Mouse (Mus musculus): ENCODE results near the gene Rpusd4. TPM values are rescaled to one million over a fixed set of nuclear protein-coding genes. Genes with fewer than 3 reads are reported as not detected.

The Rpusd4 gene
- polyA plus RNA-seq, 1 experiment from 2014 or later: 26.0 TPM

DNA sequence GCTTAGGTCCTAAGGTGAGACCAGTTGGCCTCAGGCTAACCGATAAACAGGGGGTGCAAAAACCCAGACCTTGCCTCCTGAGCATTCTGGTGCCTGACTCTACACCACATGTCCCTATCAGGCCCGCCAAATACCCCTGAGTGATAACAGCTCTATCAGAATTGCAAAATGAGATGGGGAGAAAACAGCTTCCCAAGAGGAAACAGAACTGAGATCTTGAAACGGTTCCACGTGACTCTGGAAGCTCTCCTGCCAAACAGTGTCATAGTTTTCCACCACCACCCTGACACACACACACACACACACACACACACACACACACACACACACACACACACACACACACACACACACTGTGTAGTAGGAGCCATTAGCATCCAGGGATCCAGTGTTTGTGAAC lies 23.3 kb downstream of the Rpusd4 start:
- H3K9me3 ChIP-seq: no peaks in the 10 kb centered on the region
- ATAC-seq (ENCODE audit: low FRiP score, low read depth): no peak
- H3K4me3 ChIP-seq: no peak overlapping the region
- H3K36me3 ChIP-seq: no peaks in the 10 kb centered on the region
- H3K27me3 ChIP-seq: peaks cover 60% of the 10 kb centered on the region
- no peak overlapping the region for H3K9ac ChIP-seq (replicated peaks)
- no peak overlapping the region for H3K4me2 ChIP-seq (replicated peaks)
- H3K4me1 ChIP-seq: peaks cover 6% of the 10 kb centered on the region
- no peak overlapping the region for H3K27ac ChIP-seq (replicated peaks)
- 72% methylated on average over 4 of the region's 4 CpGs for WGBS

DNA sequence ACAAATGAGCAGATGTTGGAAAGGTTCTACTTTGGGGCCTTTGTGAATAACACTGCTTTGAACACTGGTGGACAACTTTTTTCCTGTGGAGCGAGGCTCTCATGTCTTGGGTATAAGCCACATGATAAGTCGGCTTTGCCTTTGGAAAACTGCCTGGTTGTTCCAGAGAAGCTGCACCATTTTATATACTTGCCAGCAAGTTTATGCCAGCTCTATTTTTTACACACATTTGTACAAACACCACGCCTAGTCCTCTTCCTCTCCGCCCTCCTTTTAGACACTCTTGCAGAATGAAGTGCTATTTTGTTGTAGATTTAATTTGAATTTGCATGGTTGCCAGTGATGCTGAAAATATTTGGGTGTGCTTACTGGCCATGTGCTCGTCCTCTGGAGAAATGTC lies 25.8 kb downstream of the Rpusd4 start:
- H3K27me3 ChIP-seq: peaks cover 35% of the 10 kb centered on the region
- ATAC-seq (ENCODE audit: low FRiP score, low read depth): no peak
- H3K4me3 ChIP-seq: no peak overlapping the region
- H3K9me3 ChIP-seq: peaks cover 3% of the 10 kb centered on the region; the same call in 1 of the 2 replicates
- no peaks in the 10 kb centered on the region for H3K36me3 ChIP-seq
- WGBS: 88% methylated on average over 5 of the region's 5 CpGs
- no peak overlapping the region for H3K9ac ChIP-seq (replicated peaks)
- H3K4me2 ChIP-seq (replicated peaks): no peak overlapping the region
- H3K27ac ChIP-seq (replicated peaks): no peak overlapping the region
- H3K4me1 ChIP-seq: peaks cover 6% of the 10 kb centered on the region

- no peaks in the 10 kb centered on the region for H3K36me3 ChIP-seq
- H3K27me3 ChIP-seq: peaks cover 2% of the 10 kb centered on the region; the same call in 1 of the 2 replicates
- no peaks in the 10 kb centered on the region for H3K4me1 ChIP-seq
- ATAC-seq (ENCODE audit: low FRiP score, low read depth): no peak
- no peak overlapping the region for H3K4me3 ChIP-seq
- no peak overlapping the region for H3K27ac ChIP-seq (replicated peaks)
- no peak overlapping the region for H3K4me2 ChIP-seq (replicated peaks)
- H3K9ac ChIP-seq (replicated peaks): no peak overlapping the region
- peaks cover 3% of the 10 kb centered on the region; the same call in 1 of the 2 replicates for H3K9me3 ChIP-seq
Measured at GRCm38 (mm10) chr9:35297791-35298190, 30.1 kb downstream of the Rpusd4 start.

DNA sequence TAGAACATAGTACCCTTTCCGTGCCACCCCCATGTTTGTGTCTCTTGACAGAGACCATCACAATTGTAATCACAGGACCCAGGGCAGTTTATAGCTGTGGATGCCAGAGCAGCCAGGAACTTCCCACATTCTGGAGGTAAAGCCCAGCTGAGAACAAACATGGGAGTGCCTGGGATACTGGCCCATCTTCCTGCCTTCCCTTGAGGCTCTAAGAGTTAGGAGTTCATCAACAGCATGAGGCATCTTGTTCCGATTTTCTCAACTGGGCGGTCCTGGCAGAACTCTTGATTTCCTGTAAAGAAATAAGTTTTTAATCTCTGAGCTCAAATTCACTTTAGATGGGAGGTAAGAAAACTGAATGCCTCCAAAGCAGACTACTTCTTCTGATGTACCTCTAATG lies 34.5 kb downstream of the Rpusd4 start:
- H3K4me1 ChIP-seq: no peaks in the 10 kb centered on the region
- no peaks in the 10 kb centered on the region for H3K36me3 ChIP-seq
- no peak overlapping the region for H3K9ac ChIP-seq (replicated peaks)
- no peak overlapping the region for H3K27ac ChIP-seq (replicated peaks)
- 88% methylated on average over 3 of the region's 3 CpGs for WGBS
- no peak overlapping the region for H3K4me3 ChIP-seq
- H3K9me3 ChIP-seq: no peaks in the 10 kb centered on the region
- ATAC-seq (ENCODE audit: low FRiP score, low read depth): no peak
- H3K27me3 ChIP-seq: no peaks in the 10 kb centered on the region
- H3K4me2 ChIP-seq (replicated peaks): no peak overlapping the region

- Histone ChIP-seq H3K27ac (replicated peaks) (no peak overlapping the region), H3K36me3 (no peaks in the 10 kb centered on the region), H3K9ac (replicated peaks) (no peak overlapping the region), H3K4me2 (replicated peaks) (no peak overlapping the region), H3K27me3 (no peaks in the 10 kb centered on the region), H3K9me3 (no peaks in the 10 kb centered on the region), H3K4me3 (no peak overlapping the region), H3K4me1 (no peaks in the 10 kb centered on the region)
- 83% methylated on average over 7 of the region's 7 CpGs for WGBS
- ATAC-seq (ENCODE audit: low FRiP score, low read depth): no peak
Measured at GRCm38 (mm10) chr9:35307461-35307860, 39.8 kb downstream of the Rpusd4 start.

- no peak overlapping the region for H3K4me2 ChIP-seq (replicated peaks)
- WGBS: 84% methylated on average over 6 of the region's 6 CpGs
- H3K4me3 ChIP-seq: no peak overlapping the region
- no peak overlapping the region for H3K27ac ChIP-seq (replicated peaks)
- peaks cover 20% of the 10 kb centered on the region for H3K4me1 ChIP-seq
- H3K27me3 ChIP-seq: peaks cover 5% of the 10 kb centered on the region
- no peak overlapping the region for H3K9ac ChIP-seq (replicated peaks)
- no peaks in the 10 kb centered on the region for H3K9me3 ChIP-seq
- no peak for ATAC-seq (ENCODE audit: low FRiP score, low read depth)
- no peaks in the 10 kb centered on the region for H3K36me3 ChIP-seq
Measured at GRCm38 (mm10) chr9:35310377-35310776, 42.7 kb downstream of the Rpusd4 start.

DNA sequence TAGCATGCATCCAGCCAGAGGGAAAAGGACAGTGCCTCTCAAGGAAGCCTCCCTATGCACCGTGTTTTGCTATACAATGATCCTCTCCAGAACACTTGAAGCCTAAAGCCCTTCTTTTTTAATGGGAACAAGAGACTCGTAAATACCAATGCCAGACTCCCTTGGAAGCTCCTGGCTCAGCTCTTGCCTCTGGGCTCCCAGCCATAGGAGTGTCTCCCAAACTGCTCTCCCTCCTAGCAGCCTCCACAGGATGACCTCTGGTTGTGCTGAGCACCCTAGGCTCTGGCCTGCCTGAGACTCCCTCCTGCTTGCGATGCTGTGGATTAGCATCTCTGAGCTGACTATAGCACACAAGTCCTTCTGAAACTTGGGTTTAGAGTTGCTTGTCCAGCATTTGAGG lies 44.9 kb downstream of the Rpusd4 start:
- H3K9ac ChIP-seq (replicated peaks): no peak overlapping the region
- H3K36me3 ChIP-seq: no peaks in the 10 kb centered on the region
- H3K27ac ChIP-seq (replicated peaks): no peak overlapping the region
- H3K9me3 ChIP-seq: no peaks in the 10 kb centered on the region
- H3K4me2 ChIP-seq (replicated peaks): no peak overlapping the region
- H3K4me3 ChIP-seq: no peak overlapping the region
- H3K4me1 ChIP-seq: peaks cover 29% of the 10 kb centered on the region
- peaks cover 20% of the 10 kb centered on the region for H3K27me3 ChIP-seq
- no peak for ATAC-seq (ENCODE audit: low FRiP score, low read depth)
- WGBS: 63% methylated on average over 3 of the region's 3 CpGs

DNA sequence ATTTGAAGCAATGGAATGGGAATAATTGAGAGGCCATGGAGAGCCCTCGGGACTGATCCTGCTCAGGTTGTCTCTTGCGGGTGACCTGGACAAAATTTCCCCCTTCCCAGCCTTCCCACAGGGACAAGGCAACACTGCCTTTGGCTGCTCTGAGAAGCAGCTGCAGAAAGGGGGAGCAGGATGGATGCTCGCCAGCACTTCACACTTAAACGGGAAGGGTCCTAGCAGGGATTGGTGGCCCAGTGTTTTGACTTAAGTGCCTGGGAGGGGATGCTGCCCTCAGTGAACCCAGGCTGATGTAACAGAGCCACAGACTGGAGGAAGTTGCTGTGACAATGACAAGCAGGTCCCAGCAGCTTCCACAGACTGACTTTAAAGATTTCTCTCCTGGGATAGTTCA lies 45.9 kb downstream of the Rpusd4 start:
- 31% methylated on average over 4 of the region's 4 CpGs for WGBS
- no peak overlapping the region for H3K27ac ChIP-seq (replicated peaks)
- no peak overlapping the region for H3K9ac ChIP-seq (replicated peaks)
- no peak overlapping the region for H3K4me3 ChIP-seq
- H3K4me1 ChIP-seq: peaks cover 38% of the 10 kb centered on the region
- no peak for ATAC-seq (ENCODE audit: low FRiP score, low read depth)
- no peak overlapping the region for H3K4me2 ChIP-seq (replicated peaks)
- H3K9me3 ChIP-seq: no peaks in the 10 kb centered on the region
- H3K36me3 ChIP-seq: no peaks in the 10 kb centered on the region
- peaks cover 26% of the 10 kb centered on the region for H3K27me3 ChIP-seq

DNA sequence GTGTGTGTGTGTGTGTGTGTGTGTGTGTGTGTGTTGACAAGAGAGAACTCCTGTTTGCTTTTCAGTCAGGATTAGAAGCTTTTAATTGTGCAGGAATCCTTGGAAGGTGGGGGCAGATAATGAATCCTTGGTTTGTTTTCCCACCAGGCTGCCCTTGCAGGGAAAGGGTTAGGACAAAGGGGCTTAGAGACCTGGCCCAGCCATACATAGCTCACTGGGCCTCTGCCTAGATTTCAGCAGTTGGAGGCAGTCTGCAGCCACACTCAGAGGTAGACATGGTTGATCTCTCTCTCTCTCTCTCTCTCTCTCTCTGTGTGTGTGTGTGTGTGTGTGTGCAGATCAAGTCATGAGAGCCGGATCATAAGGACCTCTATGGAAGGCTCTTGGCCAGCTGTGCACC lies 46.6 kb downstream of the Rpusd4 start:
- no peaks in the 10 kb centered on the region for H3K9me3 ChIP-seq
- no peak overlapping the region for H3K9ac ChIP-seq (replicated peaks)
- no peak overlapping the region for H3K4me3 ChIP-seq
- H3K4me2 ChIP-seq (replicated peaks): no peak overlapping the region
- H3K36me3 ChIP-seq: no peaks in the 10 kb centered on the region
- H3K4me1 ChIP-seq: peaks cover 43% of the 10 kb centered on the region
- 0 out of 2 replicates have a peak, but pooled peaks have one; percentile 55 for ATAC-seq (ENCODE audit: low FRiP score, low read depth)
- H3K27ac ChIP-seq (replicated peaks): no peak overlapping the region
- H3K27me3 ChIP-seq: peaks cover 26% of the 10 kb centered on the region
- 33% methylated on average over 1 of the region's 1 CpGs for WGBS

GRCm38 (mm10) chr9:35316771-35317211 lies 49.1 kb downstream of the Rpusd4 start:
- no peak for ATAC-seq (ENCODE audit: low FRiP score, low read depth)
- peaks cover 43% of the 10 kb centered on the region for H3K4me1 ChIP-seq
- no peak overlapping the region for H3K4me3 ChIP-seq
- H3K4me2 ChIP-seq (replicated peaks): no peak overlapping the region
- H3K27me3 ChIP-seq: peaks cover 46% of the 10 kb centered on the region
- 62% methylated on average over 3 of the region's 3 CpGs for WGBS
- H3K36me3 ChIP-seq: no peaks in the 10 kb centered on the region
- no peak overlapping the region for H3K9ac ChIP-seq (replicated peaks)
- no peaks in the 10 kb centered on the region for H3K9me3 ChIP-seq
- H3K27ac ChIP-seq (replicated peaks): no peak overlapping the region

DNA sequence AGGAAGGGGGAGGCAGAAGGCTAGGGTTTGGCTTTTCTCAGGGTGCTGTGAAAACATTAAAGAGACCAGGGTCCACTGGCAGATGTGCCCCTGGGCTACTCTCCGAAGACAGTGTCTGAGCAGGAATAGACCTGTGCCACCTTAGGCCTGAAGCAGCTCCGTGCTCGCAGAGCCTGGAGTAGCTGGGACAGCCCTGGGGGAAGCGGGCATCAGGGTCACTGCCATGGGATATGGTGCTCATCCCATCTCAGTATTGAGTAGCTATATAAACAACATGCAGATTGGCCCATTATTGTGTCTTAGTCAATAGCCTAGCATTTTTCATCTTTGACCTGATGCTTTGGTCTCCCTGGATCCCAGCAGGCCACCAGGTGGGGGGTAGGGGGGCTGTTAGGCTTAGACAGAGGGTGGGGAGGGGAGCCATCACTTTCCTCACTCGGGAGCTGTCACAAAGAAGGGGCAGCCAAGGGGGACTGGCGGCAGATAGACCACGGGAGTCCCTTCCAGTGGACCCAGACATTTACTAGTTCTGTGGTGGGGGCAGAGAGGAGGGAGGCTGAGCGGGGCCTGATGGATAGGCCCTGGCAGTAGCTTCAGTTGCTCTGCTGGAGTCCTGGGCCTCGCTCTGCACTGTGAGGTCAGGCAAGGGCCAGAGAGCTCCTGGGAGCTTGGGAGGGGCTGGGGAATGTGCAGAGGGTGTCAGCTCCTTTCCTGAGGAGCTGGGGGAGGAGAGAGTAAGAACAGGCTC lies 49.7 kb downstream of the Rpusd4 start:
- Histone ChIP-seq H3K4me1 (peaks cover 43% of the 10 kb centered on the region), H3K27me3 (peaks cover 51% of the 10 kb centered on the region), H3K9ac (replicated peaks) (no peak overlapping the region), H3K9me3 (no peaks in the 10 kb centered on the region), H3K36me3 (no peaks in the 10 kb centered on the region), H3K4me3 (no peak overlapping the region), H3K27ac (replicated peaks) (no peak overlapping the region), H3K4me2 (replicated peaks) (no peak overlapping the region)
- 39% methylated on average over 9 of the region's 9 CpGs for WGBS
- ATAC-seq (ENCODE audit: low FRiP score, low read depth): no peak

DNA sequence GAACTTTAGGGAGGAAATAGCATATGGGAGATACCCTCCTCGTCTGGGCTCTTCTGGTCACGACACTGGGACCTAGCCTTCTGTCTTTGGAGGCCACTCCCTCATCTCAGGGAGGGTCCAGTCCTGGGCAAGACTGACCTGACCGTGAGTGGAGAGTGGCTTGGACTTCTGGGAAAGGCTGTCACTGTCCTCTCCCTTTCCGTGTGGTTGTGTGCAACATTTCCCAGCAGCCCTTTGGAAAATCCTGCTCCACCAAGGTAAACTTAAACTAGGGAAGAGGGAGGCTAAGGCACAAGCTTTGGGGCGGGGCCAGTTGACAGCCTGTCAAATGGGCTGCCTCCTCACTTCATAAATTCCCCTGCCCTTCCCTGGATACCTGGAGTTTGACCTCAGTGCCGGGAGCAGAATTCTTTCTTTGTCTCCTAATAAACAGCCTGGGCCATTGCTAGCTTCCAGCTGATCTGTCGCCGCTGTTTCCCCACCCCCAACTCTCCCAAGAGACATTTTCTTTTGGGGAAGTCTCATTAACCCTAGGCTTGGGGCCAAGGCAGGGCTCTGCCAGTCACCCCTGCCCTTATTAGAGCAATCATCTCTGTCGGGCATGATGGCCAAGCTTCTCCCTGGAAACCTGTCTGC lies 51.0 kb downstream of the Rpusd4 start:
- Histone ChIP-seq H3K27ac (replicated peaks) (no peak overlapping the region), H3K4me2 (replicated peaks) (no peak overlapping the region), H3K9me3 (no peaks in the 10 kb centered on the region), H3K4me3 (no peak overlapping the region), H3K36me3 (no peaks in the 10 kb centered on the region), H3K9ac (replicated peaks) (no peak overlapping the region), H3K27me3 (peaks cover 58% of the 10 kb centered on the region), H3K4me1 (peaks cover 37% of the 10 kb centered on the region)
- ATAC-seq (ENCODE audit: low FRiP score, low read depth): peak; percentile 24
- WGBS: 35% methylated on average over 9 of the region's 9 CpGs

All from midbrain, embryonic 12.5 days (tissue).